Comparison of ENCODE assay signal across 14 mouse cellular contexts in genomic region chr14:51863603-51864002, GRCm38 (mm10). TPM values are rescaled to one million over a fixed set of nuclear protein-coding genes. Genes with fewer than 3 reads are reported as not detected.
DNase-seq lines count a peak whose midpoint lies in the region; ATAC-seq and TF ChIP-seq lines count a peak whose summit lies in the region.
"Not testable (repeated sequence)": the region's sequence is repeated elsewhere in the genome, so short reads cannot be mapped to it uniquely, and the experiment has no call there.
"Had no signal": no experiment of that assay in that cellular context is flagged by ENCODE, and none has a peak within 500 bp of the region (broad histone marks: within the 10 kb centered on the region; RNA-seq: fewer than 3 reads in every experiment).

No protein-coding gene starts in this region.

- TF ChIP-seq POLR2A in ES-Bruce4 (IDR thresholded peaks at IDR 0.05; ENCODE audit: insufficient read depth, low read length) = not testable (repeated sequence)

- DNase-seq in adrenal gland, postnatal 36 days = peak; percentile 37 to 54
- peak; percentile 45 for DNase-seq in embryo, embryonic 10.5 days (ENCODE audit: low spot score)
- peak; percentile 23 for DNase-seq in left cerebral cortex, postnatal 4 days
- DNase-seq in retina, postnatal 1 day = peak; percentile 46

- not testable (repeated sequence) for TF ChIP-seq EP300 in ES-Bruce4 (IDR thresholded peaks at IDR 0.05; ENCODE audit: insufficient read depth, low read depth, low read length)

- H3K4me1 ChIP-seq in ES-Bruce4 (ENCODE audit: control insufficient read depth, insufficient read depth, low read length); hindbrain, embryonic 16.5 days (ENCODE audit: control insufficient read depth, insufficient read depth, low read depth, low read length): not testable (repeated sequence)

- H3K9me3 ChIP-seq in ES-Bruce4 (replicated peaks; ENCODE audit: control insufficient read depth, insufficient read depth, low read length, poor library complexity, severe bottlenecking); hindbrain, embryonic 16.5 days (ENCODE audit: control insufficient read depth, low read length): not testable (repeated sequence)

- TF ChIP-seq CTCF in ES-Bruce4 (IDR thresholded peaks at IDR 0.05; ENCODE audit: low read depth, low read length) = peak; percentile 63

- intact Hi-C loops in left cerebral cortex, postnatal 4 days (cut with DNase I) = not testable (repeated sequence)

- H3K4me2 ChIP-seq in hindbrain, embryonic 16.5 days (ENCODE audit: low read length) = not testable (repeated sequence)

- H3K27ac ChIP-seq in ES-Bruce4 (ENCODE audit: insufficient read depth, low read length); hindbrain, embryonic 16.5 days (ENCODE audit: low read depth, low read length): not testable (repeated sequence)

- WGBS in hindbrain, embryonic 16.5 days = 10% methylated on average over 1 of the region's 1 CpGs

- H3K4me3 ChIP-seq in ES-Bruce4 (ENCODE audit: low read depth, low read length); hindbrain, embryonic 16.5 days (ENCODE audit: low read length): not testable (repeated sequence)

- peak; percentile 93 for ATAC-seq in frontal cortex, adult (ENCODE audit: low TSS enrichment)
- peak; percentile 70; the same call in 1 of the 2 replicates for ATAC-seq in hindbrain, embryonic 16.5 days
- ATAC-seq in megakaryocyte, adult 5-6 weeks (ENCODE audit: poor library complexity, severe bottlenecking) = 0 out of 2 replicates have a peak, but pooled peaks have one; percentile 40

- not testable (repeated sequence) for H3K9ac ChIP-seq in ES-Bruce4 (ENCODE audit: low read depth, poor library complexity, severe bottlenecking); hindbrain, embryonic 16.5 days (ENCODE audit: low read depth, low read length)

- not testable (repeated sequence) for H3K27me3 ChIP-seq in ES-Bruce4 (ENCODE audit: control insufficient read depth, insufficient read depth, low read length, poor library complexity, severe bottlenecking); hindbrain, embryonic 16.5 days (replicated peaks; ENCODE audit: control insufficient read depth, insufficient read depth, low read length)

- not testable (repeated sequence) for H3K36me3 ChIP-seq in ES-Bruce4 (ENCODE audit: control insufficient read depth, insufficient read depth, low read length, poor library complexity, severe bottlenecking); hindbrain, embryonic 16.5 days (ENCODE audit: control insufficient read depth, insufficient read depth, low read length)

RNA-seq across cellular contexts. Expression of gene Ear6, which starts 10.1 kb away (rescaled TPM):
- not detected in 2 replicates for polyA plus RNA-seq in ES-Bruce4 (2011; ENCODE audit: insufficient read depth, insufficient read length, low read depth, missing spikeins)
- total RNA-seq in adrenal gland, postnatal 36 days (2021) = not detected
- not detected in 2 replicates for polyA plus RNA-seq in hindbrain, embryonic 16.5 days (2015; fragmentation: Nextera tagmentation; extraction: Ambion mirVana)
- total RNA-seq in left cerebral cortex, postnatal 4 days (2021) = not detected
- 69.3 and 75.6 TPM in 2 replicates for total RNA-seq in megakaryocyte, adult 5-6 weeks (2015)
- total RNA-seq in megakaryocyte, adult 5-6 weeks (2017) = 89.1 and 124 TPM in 2 replicates
- total RNA-seq: layer of hippocampus, postnatal 10 days; left cerebral cortex, postnatal 25 days had no signal
- polyA plus RNA-seq: heart, embryonic 15.5 days; kidney, embryonic 16.5 days had no signal

RNA-seq across cellular contexts. Expression of gene Mettl17, which starts 21.0 kb away (rescaled TPM):
- polyA plus RNA-seq in ES-Bruce4 (2011; ENCODE audit: insufficient read depth, insufficient read length, low read depth, missing spikeins) = 19.2 and 24.2 TPM in 2 replicates
- 10 to 100 TPM; 22.1 to 39.7 TPM for total RNA-seq in adrenal gland, postnatal 36 days (2021)
- 80.4 and 88.1 TPM in 2 replicates for polyA plus RNA-seq in hindbrain, embryonic 16.5 days (2015; fragmentation: Nextera tagmentation; extraction: Ambion mirVana)
- 10 to 100 TPM; 50.3 to 63.4 TPM for total RNA-seq in left cerebral cortex, postnatal 4 days (2021)
- 6.2 and 11.7 TPM in 2 replicates for total RNA-seq in megakaryocyte, adult 5-6 weeks (2015)
- 6.3 and 11.1 TPM in 2 replicates for total RNA-seq in megakaryocyte, adult 5-6 weeks (2017)

RNA-seq across cellular contexts. Expression of gene Slc39a2, which starts 29.1 kb away (rescaled TPM):
- 2.7 and 3.3 TPM in 2 replicates for polyA plus RNA-seq in ES-Bruce4 (2011; ENCODE audit: insufficient read depth, insufficient read length, low read depth, missing spikeins)
- total RNA-seq in adrenal gland, postnatal 36 days (2021) = under 1 TPM; 0.33 to 0.99 TPM
- polyA plus RNA-seq in hindbrain, embryonic 16.5 days (2015; fragmentation: Nextera tagmentation; extraction: Ambion mirVana) = 1.5 and 1.9 TPM in 2 replicates
- total RNA-seq in left cerebral cortex, postnatal 4 days (2021) = 1 to 10 TPM; 4.8 to 5.4 TPM
- total RNA-seq in megakaryocyte, adult 5-6 weeks (2015) = 0.07 TPM in 1 of 2 replicates, not detected in the other
- total RNA-seq in megakaryocyte, adult 5-6 weeks (2017) = 0.18 and 0.20 TPM in 2 replicates

RNA-seq across cellular contexts. Expression of gene Ndrg2, which starts 50.4 kb away (rescaled TPM):
- 26.7 and 30.2 TPM in 2 replicates for polyA plus RNA-seq in ES-Bruce4 (2011; ENCODE audit: insufficient read depth, insufficient read length, low read depth, missing spikeins)
- 100 to 1,000 TPM; 233 to 255 TPM for total RNA-seq in adrenal gland, postnatal 36 days (2021)
- 338 and 429 TPM in 2 replicates for polyA plus RNA-seq in hindbrain, embryonic 16.5 days (2015; fragmentation: Nextera tagmentation; extraction: Ambion mirVana)
- 100 to 1,000 TPM; 172 to 173 TPM for total RNA-seq in left cerebral cortex, postnatal 4 days (2021)
- total RNA-seq in megakaryocyte, adult 5-6 weeks (2015) = 0.36 and 1.5 TPM in 2 replicates
- not detected in 2 replicates for total RNA-seq in megakaryocyte, adult 5-6 weeks (2017)

RNA-seq across cellular contexts. Expression of gene Tppp2, which starts 54.6 kb away (rescaled TPM):
- polyA plus RNA-seq in ES-Bruce4 (2011; ENCODE audit: insufficient read depth, insufficient read length, low read depth, missing spikeins) = not detected in 2 replicates
- total RNA-seq in adrenal gland, postnatal 36 days (2021) = not detected
- not detected in 2 replicates for polyA plus RNA-seq in hindbrain, embryonic 16.5 days (2015; fragmentation: Nextera tagmentation; extraction: Ambion mirVana)
- total RNA-seq in left cerebral cortex, postnatal 4 days (2021) = not detected
- total RNA-seq in megakaryocyte, adult 5-6 weeks (2015) = not detected in 2 replicates
- not detected in 2 replicates for total RNA-seq in megakaryocyte, adult 5-6 weeks (2017)
- total RNA-seq: layer of hippocampus, postnatal 10 days; left cerebral cortex, postnatal 25 days had no signal
- polyA plus RNA-seq: heart, embryonic 15.5 days; kidney, embryonic 16.5 days; liver, embryonic 13.5 days; thymus, adult 2 months had no signal

Comparison
In these comparisons a context has a peak if more than half of its experiments do, and no peak if none do; other contexts are left out.
1. ATAC-seq: peak in every context shown above with its lines; median percentile 93 in frontal cortex, adult; 70 in hindbrain, embryonic 16.5 days; 40 in megakaryocyte, adult 5-6 weeks.
2. RNA of gene Ear6, which starts 10.1 kb away (total RNA-seq): 69.3 to 124 TPM in megakaryocyte, adult 5-6 weeks; not detected in adrenal gland, postnatal 36 days and not detected in left cerebral cortex, postnatal 4 days; every median in the first group is over 10 times any median in the second.
3. Peak in every context shown above with its lines, with median percentiles within 50 percentile points of each other: DNase-seq.